Mouse (Mus musculus) cerebellum, adult 9-11 months (tissue): ENCODE data around the gene Sh3gl1.

Source experiments
- DNase-seq: peaks from one replicate; pipeline ENCODE4 v3.0.0; 2022

The Sh3gl1 gene

DNA sequence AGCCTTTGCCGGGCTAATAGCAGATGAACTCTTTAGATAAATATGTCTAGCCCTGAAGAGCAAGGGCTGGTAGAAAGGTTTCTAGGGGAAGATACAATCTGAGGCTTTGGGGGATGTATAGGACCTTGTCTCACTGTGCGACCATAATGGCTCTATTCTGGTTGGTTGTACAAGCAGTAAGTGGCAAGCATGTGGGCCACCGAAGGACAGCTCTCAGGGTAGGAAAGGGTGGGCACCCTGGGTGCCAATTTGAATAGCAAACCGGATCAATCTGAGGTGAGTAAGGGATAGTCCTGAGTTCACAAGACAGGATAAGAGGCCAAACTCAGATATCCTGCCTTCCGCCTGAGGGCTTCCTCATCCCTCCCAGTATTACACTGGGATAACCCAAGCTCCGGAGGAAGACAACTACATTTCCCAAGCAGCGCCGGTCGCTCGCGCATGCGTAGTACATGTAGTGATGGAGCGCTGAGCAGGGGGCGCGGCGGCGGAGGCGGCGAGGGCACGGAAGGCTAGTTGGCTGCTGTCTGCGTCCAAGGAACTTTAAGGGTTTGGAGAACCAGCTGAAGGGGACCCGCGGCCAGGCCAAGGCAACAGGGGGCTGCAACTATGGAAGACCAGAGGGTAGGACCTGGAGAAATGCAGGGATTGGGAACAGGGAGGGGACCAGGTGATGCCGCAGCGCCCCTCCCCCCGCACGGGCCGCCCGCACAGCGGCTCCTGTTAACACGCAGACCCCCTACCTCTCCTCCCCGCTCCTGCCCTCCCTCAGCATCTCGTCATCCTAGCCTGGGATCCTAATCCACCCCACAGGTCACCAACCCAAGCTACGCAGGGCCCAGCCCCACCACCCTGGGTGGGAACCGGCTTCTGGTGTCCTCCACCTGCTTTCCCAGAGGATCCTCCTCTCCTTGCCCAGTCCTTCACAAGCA is 50.1 kb downstream of the Sh3gl1 start, which contains the start of gene Fsd1:
Gene Fsd1, plus strand, starts transcription at position 480 of the 932 bp plus-strand sequence.
- DNase-seq: peak; percentile 90

DNA sequence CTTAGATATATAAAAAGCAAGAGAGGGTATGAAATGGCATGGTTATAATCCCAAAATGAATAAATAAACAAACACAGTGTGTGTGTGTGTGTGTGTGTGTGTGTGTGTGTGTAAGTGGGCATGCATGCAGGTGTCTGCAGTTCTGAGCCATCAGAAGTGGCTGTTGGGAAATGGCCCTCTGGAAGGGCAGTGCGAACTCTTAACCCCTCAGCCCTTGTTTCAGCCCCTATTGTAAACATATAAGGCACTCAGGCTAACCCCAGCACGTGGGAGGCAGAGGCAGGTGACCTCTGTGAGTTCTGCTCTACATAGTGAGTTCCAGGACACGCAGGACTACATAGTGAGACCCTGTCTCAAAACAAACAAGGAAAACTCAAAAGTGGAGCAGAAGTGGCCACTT is 59.1 kb downstream of the Sh3gl1 start:
- DNase-seq: no peak

DNA sequence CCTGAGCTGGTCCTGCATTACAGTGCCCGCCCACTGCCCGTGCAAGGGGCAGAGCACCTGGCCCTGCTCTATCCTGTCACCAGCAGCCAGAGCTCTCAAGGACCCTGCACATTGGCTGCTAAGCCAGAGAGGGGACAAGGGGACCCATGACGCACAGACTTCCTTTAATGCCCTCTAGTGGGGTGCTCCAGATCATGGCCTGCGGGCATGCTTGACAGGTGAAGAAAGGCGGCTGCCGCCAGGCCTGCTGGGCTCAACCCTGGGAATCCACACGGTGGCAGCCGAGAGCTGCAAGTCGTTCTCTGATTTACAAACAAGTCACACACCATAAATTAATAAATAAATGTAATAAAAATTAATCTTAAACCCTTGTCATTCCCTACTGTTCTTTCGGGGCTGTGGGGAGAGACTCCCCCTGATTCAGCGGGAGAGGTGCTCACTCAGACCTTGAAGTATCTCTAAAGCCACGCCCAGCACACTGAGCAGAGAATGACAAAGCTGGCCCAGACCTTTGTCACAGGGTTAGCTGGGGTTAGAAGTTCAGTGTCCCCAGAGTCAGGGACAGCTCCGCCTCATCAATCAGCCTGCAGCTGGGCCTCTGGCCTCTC is 60.1 kb downstream of the Sh3gl1 start:
- peak; percentile 87 for DNase-seq

DNA sequence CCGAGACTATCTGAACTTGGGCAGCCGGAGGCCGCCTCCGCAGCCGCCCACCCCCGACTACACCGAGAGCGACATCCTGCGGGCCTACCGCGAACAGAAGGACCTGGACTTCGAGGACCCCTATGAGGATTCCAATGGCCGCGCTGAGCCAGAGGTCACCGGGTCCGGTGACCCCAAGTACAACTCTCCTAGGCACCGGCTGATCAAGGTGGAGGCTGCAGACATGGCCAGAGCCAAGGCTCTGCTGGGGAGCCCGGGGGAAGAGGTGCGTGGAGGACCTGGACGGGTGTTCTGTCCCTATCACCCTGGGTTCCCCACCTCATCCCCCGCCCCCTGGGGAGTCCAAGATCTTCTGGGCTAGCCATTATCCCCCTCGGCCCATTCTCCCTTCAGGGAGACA is 65.0 kb downstream of the Sh3gl1 start:
- DNase-seq: peak; percentile 54

DNA sequence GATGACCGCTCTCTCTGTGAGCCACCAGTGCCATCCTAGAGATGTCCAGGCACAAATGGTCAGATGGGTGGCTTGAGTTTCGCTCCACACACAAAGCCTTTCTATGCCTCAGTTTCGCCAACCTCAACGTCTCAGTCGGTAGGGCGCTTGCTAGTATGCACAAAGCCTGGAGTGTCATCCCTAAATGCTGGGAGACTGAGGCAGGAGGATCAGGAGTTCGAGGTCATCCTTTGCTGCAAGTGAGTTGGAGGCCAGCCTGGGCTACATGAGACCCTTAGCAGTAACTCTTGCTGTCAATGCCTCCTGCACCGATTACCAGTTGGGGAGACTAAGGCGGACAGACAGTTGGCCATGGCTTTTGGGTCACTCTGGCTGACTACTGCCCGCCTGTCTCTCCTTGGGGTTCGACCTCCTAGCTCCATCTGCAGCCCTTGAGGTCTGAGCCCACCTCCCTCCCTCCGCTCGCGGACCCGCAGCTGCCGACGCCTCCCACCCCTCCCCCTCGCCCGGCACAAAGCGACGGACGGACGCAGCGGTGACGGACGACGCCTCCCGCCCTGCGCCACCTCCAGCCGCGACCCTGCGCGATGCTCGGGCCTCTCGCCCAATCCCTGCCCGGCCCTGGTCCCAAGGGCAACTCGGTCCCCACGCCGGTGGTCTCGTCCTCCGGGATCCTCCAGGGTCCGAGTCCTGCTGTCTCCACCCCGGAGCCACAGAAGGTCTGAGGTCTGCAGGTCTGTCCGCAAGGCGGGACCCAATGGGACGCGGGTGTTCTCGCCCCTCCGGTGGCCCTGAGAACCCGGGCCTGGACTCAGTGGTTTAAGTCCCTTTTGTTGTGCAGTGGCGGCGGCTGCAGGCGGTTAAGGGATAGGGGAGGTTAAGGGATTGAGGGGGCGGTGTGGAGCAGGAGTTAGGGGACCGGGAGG is 66.2 kb downstream of the Sh3gl1 start, which contains the start of gene Shd:
Gene Shd, plus strand, starts transcription at position 502 of the 926 bp plus-strand sequence.
- peak; percentile 74 for DNase-seq

DNA sequence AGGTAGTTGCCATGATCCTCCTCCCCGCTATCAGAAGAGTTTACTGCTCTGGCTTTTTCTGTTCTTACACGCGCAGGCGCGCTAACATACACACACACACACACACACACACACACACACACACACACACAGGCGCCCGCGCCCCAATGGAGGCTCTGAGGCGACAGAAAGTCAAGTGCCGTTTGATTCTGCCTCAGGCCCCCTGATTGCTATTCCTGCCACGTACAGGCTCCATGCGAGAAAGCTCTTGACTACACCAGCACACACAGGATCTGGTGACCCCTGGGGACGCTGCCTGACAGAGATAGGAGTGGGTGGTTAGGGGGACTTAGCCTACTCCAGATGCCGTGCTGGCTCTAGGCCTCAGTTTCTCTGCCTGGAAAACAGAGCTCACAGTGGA is 66.9 kb downstream of the Sh3gl1 start:
- DNase-seq: no peak

DNA sequence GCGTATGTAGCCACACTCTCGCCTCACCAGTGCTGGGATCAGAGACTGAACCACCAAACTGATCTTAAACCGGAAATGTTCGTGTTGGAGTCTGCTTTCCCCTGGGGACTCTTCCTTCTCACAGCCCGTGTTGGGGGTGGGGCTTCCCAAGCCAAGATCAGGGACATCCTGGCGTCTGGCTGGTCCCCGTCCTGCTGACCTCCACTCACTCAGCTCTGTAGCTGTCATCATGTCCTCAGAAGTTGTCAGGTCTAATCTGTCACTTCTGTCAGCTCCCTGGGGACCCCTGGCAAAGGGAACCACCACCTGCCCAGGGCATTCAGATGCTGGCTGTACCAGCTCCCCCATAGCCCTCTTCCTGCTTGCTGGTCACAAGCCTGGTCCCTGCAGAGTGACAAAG is 68.2 kb downstream of the Sh3gl1 start:
- peak; percentile 55 for DNase-seq

DNA sequence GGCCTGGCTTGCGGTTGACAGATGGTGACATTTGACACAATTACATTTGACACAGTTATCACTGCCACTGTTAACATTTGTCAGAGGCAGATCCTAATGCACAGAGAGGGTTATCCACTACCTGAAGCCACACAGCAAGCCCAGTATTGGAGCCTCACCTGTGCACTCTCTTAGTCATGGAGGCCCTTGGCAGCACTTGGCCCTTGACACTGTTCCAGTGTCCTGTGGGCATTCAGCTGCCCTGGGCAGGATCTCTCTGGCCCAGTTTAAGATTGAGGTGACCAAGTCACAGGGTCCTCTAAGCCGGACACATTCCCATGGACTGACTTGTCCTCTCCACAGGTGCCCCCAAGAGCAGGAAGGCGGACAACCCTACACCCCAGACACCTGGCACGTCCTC is 69.2 kb downstream of the Sh3gl1 start:
- peak; percentile 55 for DNase-seq
